Mouse (Mus musculus): ENCODE data around the gene Lrrk1.

DNA sequence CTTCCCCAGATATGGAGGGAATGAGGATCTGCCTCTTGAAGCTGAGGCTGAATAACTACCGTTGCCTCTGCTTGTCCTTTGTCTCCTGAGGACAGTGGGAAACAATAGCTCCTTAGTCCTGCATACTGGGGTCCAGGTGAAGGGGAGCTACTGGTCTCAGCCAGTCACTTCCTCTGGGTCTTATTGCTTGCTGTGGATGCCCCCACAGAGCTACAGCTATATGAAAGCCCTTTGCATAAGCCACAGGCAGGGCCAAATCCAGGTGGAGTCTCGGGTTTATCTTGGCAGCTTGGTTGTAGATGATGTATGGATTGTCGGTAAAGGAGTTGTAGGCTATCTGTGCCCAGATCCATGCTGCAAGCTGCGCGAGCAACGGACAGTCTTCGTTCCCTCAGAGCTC is 158.7 kb downstream of the Lrrk1 start:
- TF ChIP-seq ZC3H11A (IDR thresholded peaks at IDR 0.05; ENCODE audit: borderline replicate concordance, low read depth, low read length) (no peak), HCFC1 (IDR thresholded peaks at IDR 0.05; ENCODE audit: borderline replicate concordance, insufficient read depth, low read length) (no peak), MAFK (IDR thresholded peaks at IDR 0.05; ENCODE audit: insufficient read depth, low read depth, low read length) (no peak), CHD2 (IDR thresholded peaks at IDR 0.05; ENCODE audit: low read depth, low read length) (no peak)

Measured in ES-E14 (cell line).